Mouse (Mus musculus): ENCODE results near the gene Txndc5. TPM values are rescaled to one million over a fixed set of nuclear protein-coding genes. Genes with fewer than 3 reads are reported as not detected.

Txndc5 gene
- total and polyA plus RNA-seq, 2 experiments from 2014 or later, result 70.4 to 75.0 TPM

- Histone ChIP-seq H3K4me1 (ENCODE audit: insufficient read depth) (no peaks in the 10 kb centered on the region), H3K4me2 (ENCODE audit: low read depth) (no peak overlapping the region), H3K27me3 (ENCODE audit: insufficient read depth, low read length) (no peaks in the 10 kb centered on the region), H3K27ac (ENCODE audit: low read depth, low read length) (no peak overlapping the region), H3K9me3 (ENCODE audit: low read length) (no peaks in the 10 kb centered on the region), H3K9ac (no peak overlapping the region), H3K36me3 (ENCODE audit: insufficient read depth) (peaks cover 42% of the 10 kb centered on the region), H3K4me3 (ENCODE audit: low read depth, low read length) (no peak overlapping the region)
- ATAC-seq, result no peak
- DNase-seq, result no peak
- TF ChIP-seq CTCF (IDR thresholded peaks at IDR 0.05; ENCODE audit: low read depth), result no peak
- WGBS, result 84% methylated on average over 3 of the region's 3 CpGs
Observed at GRCm38 (mm10) chr13:38515845-38516244, 12.8 kb downstream of the Txndc5 start.

GRCm38 (mm10) chr13:38515431-38515830, 13.2 kb downstream of the Txndc5 start:
- no peaks in the 10 kb centered on the region for H3K27me3 ChIP-seq (ENCODE audit: insufficient read depth, low read length)
- H3K4me1 ChIP-seq (ENCODE audit: insufficient read depth), result no peaks in the 10 kb centered on the region
- ATAC-seq, result no peak
- H3K9me3 ChIP-seq (ENCODE audit: low read length), result no peaks in the 10 kb centered on the region
- H3K4me2 ChIP-seq (ENCODE audit: low read depth), result no peak overlapping the region
- H3K9ac ChIP-seq, result no peak overlapping the region
- H3K4me3 ChIP-seq (ENCODE audit: low read depth, low read length), result no peak overlapping the region
- no peak for TF ChIP-seq CTCF (IDR thresholded peaks at IDR 0.05; ENCODE audit: low read depth)
- no peak overlapping the region for H3K27ac ChIP-seq (ENCODE audit: low read depth, low read length)
- DNase-seq, result no peak
- H3K36me3 ChIP-seq (ENCODE audit: insufficient read depth), result peaks cover 42% of the 10 kb centered on the region
- 93% methylated on average over 2 of the region's 2 CpGs for WGBS

GRCm38 (mm10) chr13:38513921-38514320, 14.7 kb downstream of the Txndc5 start:
- DNase-seq, result no peak
- TF ChIP-seq CTCF (IDR thresholded peaks at IDR 0.05; ENCODE audit: low read depth), result no peak
- Histone ChIP-seq H3K9me3 (ENCODE audit: low read length) (no peaks in the 10 kb centered on the region), H3K9ac (no peak overlapping the region), H3K27me3 (ENCODE audit: insufficient read depth, low read length) (no peaks in the 10 kb centered on the region), H3K36me3 (ENCODE audit: insufficient read depth) (peaks cover 50% of the 10 kb centered on the region), H3K4me1 (ENCODE audit: insufficient read depth) (no peaks in the 10 kb centered on the region), H3K4me3 (ENCODE audit: low read depth, low read length) (no peak overlapping the region), H3K27ac (ENCODE audit: low read depth, low read length) (no peak overlapping the region), H3K4me2 (ENCODE audit: low read depth) (no peak overlapping the region)
- WGBS, result 92% methylated on average over 7 of the region's 7 CpGs
- ATAC-seq, result no peak

GRCm38 (mm10) chr13:38511979-38512378, 16.6 kb downstream of the Txndc5 start:
- H3K4me3 ChIP-seq (ENCODE audit: low read depth, low read length), result no peak overlapping the region
- H3K4me2 ChIP-seq (ENCODE audit: low read depth), result no peak overlapping the region
- no peak overlapping the region for H3K9ac ChIP-seq
- DNase-seq (no peak), ATAC-seq (no peak)
- H3K27ac ChIP-seq (ENCODE audit: low read depth, low read length), result no peak overlapping the region
- H3K9me3 ChIP-seq (ENCODE audit: low read length), result no peaks in the 10 kb centered on the region
- H3K27me3 ChIP-seq (ENCODE audit: insufficient read depth, low read length), result no peaks in the 10 kb centered on the region
- peaks cover 37% of the 10 kb centered on the region for H3K36me3 ChIP-seq (ENCODE audit: insufficient read depth)
- 87% methylated on average over 10 of the region's 10 CpGs for WGBS
- TF ChIP-seq CTCF (IDR thresholded peaks at IDR 0.05; ENCODE audit: low read depth), result no peak
- H3K4me1 ChIP-seq (ENCODE audit: insufficient read depth), result no peaks in the 10 kb centered on the region

- WGBS, result 73% methylated on average over 8 of the region's 8 CpGs
Observed at GRCm38 (mm10) chr13:38509681-38510341, 18.8 kb downstream of the Txndc5 start.

GRCm38 (mm10) chr13:38506936-38507335, 21.7 kb downstream of the Txndc5 start:
- Histone ChIP-seq H3K4me1 (ENCODE audit: insufficient read depth) (no peaks in the 10 kb centered on the region), H3K36me3 (ENCODE audit: insufficient read depth) (peaks cover 53% of the 10 kb centered on the region), H3K4me3 (ENCODE audit: low read depth, low read length) (no peak overlapping the region), H3K27me3 (ENCODE audit: insufficient read depth, low read length) (no peaks in the 10 kb centered on the region), H3K9ac (no peak overlapping the region), H3K9me3 (ENCODE audit: low read length) (no peaks in the 10 kb centered on the region), H3K27ac (ENCODE audit: low read depth, low read length) (no peak overlapping the region), H3K4me2 (ENCODE audit: low read depth) (no peak overlapping the region)
- no peak for DNase-seq
- TF ChIP-seq CTCF (IDR thresholded peaks at IDR 0.05; ENCODE audit: low read depth), result no peak
- no peak for ATAC-seq
- 93% methylated on average over 10 of the region's 10 CpGs for WGBS

More at GRCm38 (mm10) chr13:38509681-38510341, 18.8 kb downstream of the Txndc5 start:
- Histone ChIP-seq H3K27me3 (ENCODE audit: insufficient read depth, low read length) (no peaks in the 10 kb centered on the region), H3K36me3 (ENCODE audit: insufficient read depth) (peaks cover 43% of the 10 kb centered on the region), H3K9me3 (ENCODE audit: low read length) (no peaks in the 10 kb centered on the region), H3K4me2 (ENCODE audit: low read depth) (no peak overlapping the region), H3K27ac (ENCODE audit: low read depth, low read length) (no peak overlapping the region), H3K9ac (no peak overlapping the region), H3K4me1 (ENCODE audit: insufficient read depth) (no peaks in the 10 kb centered on the region), H3K4me3 (ENCODE audit: low read depth, low read length) (no peak overlapping the region)
- DNase-seq (peak; percentile 33), ATAC-seq (peak; percentile 25; the same call in 1 of the 2 replicates)
- no peak for TF ChIP-seq CTCF (IDR thresholded peaks at IDR 0.05; ENCODE audit: low read depth)

GRCm38 (mm10) chr13:38506320-38506719, 22.3 kb downstream of the Txndc5 start:
- peaks cover 57% of the 10 kb centered on the region for H3K36me3 ChIP-seq (ENCODE audit: insufficient read depth)
- 87% methylated on average over 8 of the region's 8 CpGs for WGBS
- TF ChIP-seq CTCF (IDR thresholded peaks at IDR 0.05; ENCODE audit: low read depth), result peak; percentile 49
- no peak overlapping the region for H3K4me3 ChIP-seq (ENCODE audit: low read depth, low read length)
- H3K4me1 ChIP-seq (ENCODE audit: insufficient read depth), result no peaks in the 10 kb centered on the region
- ATAC-seq (no peak), DNase-seq (peak; percentile 29)
- no peak overlapping the region for H3K27ac ChIP-seq (ENCODE audit: low read depth, low read length)
- H3K9ac ChIP-seq, result no peak overlapping the region
- H3K4me2 ChIP-seq (ENCODE audit: low read depth), result no peak overlapping the region
- no peaks in the 10 kb centered on the region for H3K9me3 ChIP-seq (ENCODE audit: low read length)
- H3K27me3 ChIP-seq (ENCODE audit: insufficient read depth, low read length), result no peaks in the 10 kb centered on the region
